Mouse (Mus musculus): ENCODE results near the gene Oprd1. TPM values are rescaled to one million over a fixed set of nuclear protein-coding genes. Genes with fewer than 3 reads are reported as not detected.
A peak's percentile ranks its signal among the peaks of the same experiment; 100 is the strongest.

Gene Oprd1
- polyA plus RNA-seq, 1 experiment, result not detected

GRCm38 (mm10) chr4:132076480-132077405 is 67.5 kb downstream of the Oprd1 start:
- 0 out of 2 replicates have a peak, but pooled peaks cover 3% of the 10 kb centered on the region for H3K4me1 ChIP-seq (ENCODE audit: control insufficient read depth, insufficient read depth, low read length)
- no peak overlapping the region for H3K4me3 ChIP-seq (ENCODE audit: insufficient read depth, low read length)
- H3K27ac ChIP-seq (ENCODE audit: insufficient read depth, low read length), result peak overlapping the region; percentile 39
- TF ChIP-seq CTCF (IDR thresholded peaks at IDR 0.05; ENCODE audit: borderline replicate concordance, insufficient read depth, low read length) (no peak), POLR2A (IDR thresholded peaks at IDR 0.05; ENCODE audit: low read depth, low read length) (no peak)

DNA sequence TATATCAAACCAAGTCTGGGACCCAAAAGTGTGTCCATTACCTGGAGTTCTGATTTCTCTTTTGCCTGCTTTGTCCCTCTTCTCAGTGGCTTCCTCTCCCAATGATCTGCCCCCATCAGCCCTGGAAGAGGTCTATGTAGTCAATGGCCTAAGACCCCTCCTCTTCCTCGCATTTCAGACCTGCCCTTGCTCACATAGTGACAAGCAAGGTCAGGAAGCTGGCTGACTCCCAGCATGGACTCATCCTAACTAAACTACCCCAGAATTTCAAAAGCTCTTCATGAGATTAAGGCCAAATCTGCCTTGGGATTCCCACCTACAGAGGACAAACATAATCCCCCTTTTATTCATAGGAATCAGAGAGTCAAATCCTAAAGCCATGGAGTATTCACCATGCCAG is 68.5 kb downstream of the Oprd1 start:
- TF ChIP-seq POLR2A (IDR thresholded peaks at IDR 0.05; ENCODE audit: low read depth, low read length), result no peak
- TF ChIP-seq CTCF (IDR thresholded peaks at IDR 0.05; ENCODE audit: borderline replicate concordance, insufficient read depth, low read length), result no peak
- Histone ChIP-seq H3K4me1 (ENCODE audit: control insufficient read depth, insufficient read depth, low read length) (0 out of 2 replicates have a peak, but pooled peaks cover 3% of the 10 kb centered on the region), H3K4me3 (ENCODE audit: insufficient read depth, low read length) (no peak overlapping the region)

GRCm38 (mm10) chr4:132074933-132075769 is 69.1 kb downstream of the Oprd1 start, which contains the start of gene Epb41:
TSS of gene Epb41 (minus strand) at chr4:132075321.
- H3K4me1 ChIP-seq (ENCODE audit: control insufficient read depth, insufficient read depth, low read length), result 0 out of 2 replicates have a peak, but pooled peaks cover 3% of the 10 kb centered on the region
- peak; percentile 30; the same call in 1 of the 2 replicates for TF ChIP-seq POLR2A (IDR thresholded peaks at IDR 0.05; ENCODE audit: low read depth, low read length)
- no peak for TF ChIP-seq CTCF (IDR thresholded peaks at IDR 0.05; ENCODE audit: borderline replicate concordance, insufficient read depth, low read length)
- peak within 1 kb of the TSS; percentile 94 for H3K4me3 ChIP-seq (ENCODE audit: insufficient read depth, low read length)
- peak within 1 kb of the TSS; percentile 34; the same call in 1 of the 2 replicates for H3K27ac ChIP-seq (ENCODE audit: insufficient read depth, low read length)

More for the DNA sequence above, 68.5 kb downstream of the Oprd1 start:
- no peak overlapping the region; the same call in 1 of the 2 replicates for H3K27ac ChIP-seq (ENCODE audit: insufficient read depth, low read length)

DNA sequence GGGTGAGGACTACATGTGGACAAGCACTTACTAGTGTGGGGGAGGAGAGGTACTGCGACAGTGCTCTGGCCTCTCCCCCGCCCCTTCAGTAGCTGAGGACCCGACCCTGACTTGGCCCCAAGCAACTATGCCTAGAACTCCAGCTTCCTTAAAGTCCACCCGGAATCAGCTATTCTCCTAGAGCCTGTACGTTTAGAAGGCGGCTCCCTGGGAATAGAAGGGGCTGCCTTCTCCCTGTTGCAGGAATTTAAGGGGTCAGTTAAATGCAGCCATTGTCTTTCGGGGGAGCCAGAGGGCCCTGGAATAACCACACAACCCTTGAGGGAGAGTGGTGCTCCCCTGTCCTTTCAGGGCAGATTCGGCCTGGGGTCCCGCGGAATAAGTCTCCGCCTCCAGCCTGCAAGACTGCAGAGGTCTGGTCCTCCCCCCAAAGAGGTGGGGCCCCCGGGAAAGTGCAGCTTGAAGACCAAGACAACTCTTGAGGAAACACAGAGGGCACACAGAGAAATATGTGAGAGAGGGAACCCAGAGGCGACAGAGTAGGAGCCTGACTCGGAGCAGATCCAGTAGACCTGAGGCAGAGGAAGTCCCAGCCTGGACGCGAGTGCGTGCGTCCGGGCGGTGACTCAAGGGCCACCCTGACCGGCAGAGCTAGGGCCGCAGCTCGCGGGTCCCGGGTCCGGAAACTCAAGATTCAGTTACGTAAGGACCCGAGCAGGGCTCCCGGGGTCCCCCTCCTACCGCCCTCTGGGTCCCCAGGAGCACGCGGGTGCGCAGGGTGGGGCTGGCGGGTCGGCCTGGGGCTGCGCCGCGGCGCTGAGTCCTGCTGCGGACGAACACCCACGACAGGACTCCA is 70.0 kb downstream of the Oprd1 start, which contains the start of gene Gm10300:
Gm10300 (plus strand) TSS at position 621 of the 856 bp plus-strand sequence.
- Histone ChIP-seq H3K4me3 (ENCODE audit: insufficient read depth, low read length) (peak within 1 kb of the TSS; percentile 94), H3K4me1 (ENCODE audit: control insufficient read depth, insufficient read depth, low read length) (0 out of 2 replicates have a peak, but pooled peaks cover 3% of the 10 kb centered on the region), H3K27ac (ENCODE audit: insufficient read depth, low read length) (no peak within 1 kb of the TSS)
- TF ChIP-seq CTCF (IDR thresholded peaks at IDR 0.05; ENCODE audit: borderline replicate concordance, insufficient read depth, low read length) (no peak), POLR2A (IDR thresholded peaks at IDR 0.05; ENCODE audit: low read depth, low read length) (peak; percentile 43)

DNA sequence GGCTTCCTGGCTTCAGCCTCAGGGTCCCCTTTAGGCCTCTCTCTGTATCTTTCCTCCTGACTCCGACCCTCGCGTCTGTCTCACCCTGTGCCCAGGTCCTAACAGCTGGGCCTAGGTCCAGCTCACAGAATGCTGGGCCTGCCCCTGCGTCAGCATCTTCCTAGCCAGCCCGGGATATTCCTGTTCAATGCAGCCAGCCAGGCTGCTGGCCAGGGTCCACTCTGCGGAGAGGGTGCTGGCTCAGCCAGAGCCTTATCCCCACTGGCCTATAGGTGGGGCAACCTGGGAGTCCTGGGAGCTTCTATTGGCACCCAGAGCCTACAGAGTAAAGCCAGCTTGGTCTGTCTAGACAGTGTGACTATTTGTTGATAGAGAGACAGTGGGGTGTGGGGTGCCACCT is 71.3 kb downstream of the Oprd1 start:
- TF ChIP-seq CTCF (IDR thresholded peaks at IDR 0.05; ENCODE audit: borderline replicate concordance, insufficient read depth, low read length), result no peak
- no peak for TF ChIP-seq POLR2A (IDR thresholded peaks at IDR 0.05; ENCODE audit: low read depth, low read length)
- no peak overlapping the region for H3K27ac ChIP-seq (ENCODE audit: insufficient read depth, low read length)
- H3K4me3 ChIP-seq (ENCODE audit: insufficient read depth, low read length), result no peak overlapping the region
- H3K4me1 ChIP-seq (ENCODE audit: control insufficient read depth, insufficient read depth, low read length), result 0 out of 2 replicates have a peak, but pooled peaks cover 3% of the 10 kb centered on the region

DNA sequence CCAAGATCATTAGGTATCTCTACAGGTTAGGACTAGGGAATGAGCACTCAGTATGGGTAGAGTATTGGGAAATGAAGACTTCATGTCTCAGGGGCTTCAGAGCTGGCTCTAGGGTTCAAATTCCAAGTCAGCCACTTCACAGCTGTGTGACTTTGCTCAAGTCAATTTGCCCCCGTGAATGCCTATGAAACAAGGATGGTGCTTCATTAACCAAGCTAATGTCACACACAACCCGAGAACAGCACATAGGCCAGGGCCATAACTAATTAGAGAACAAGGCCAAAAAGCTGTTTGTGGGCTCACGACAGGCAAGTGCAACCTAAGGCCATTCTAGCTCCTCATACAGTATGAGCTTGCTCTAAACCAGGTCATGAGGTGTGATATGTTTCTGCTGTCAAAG is 72.1 kb downstream of the Oprd1 start:
- Histone ChIP-seq H3K4me1 (ENCODE audit: control insufficient read depth, insufficient read depth, low read length) (0 out of 2 replicates have a peak, but pooled peaks cover 3% of the 10 kb centered on the region), H3K27ac (ENCODE audit: insufficient read depth, low read length) (no peak overlapping the region), H3K4me3 (ENCODE audit: insufficient read depth, low read length) (no peak overlapping the region)
- TF ChIP-seq CTCF (IDR thresholded peaks at IDR 0.05; ENCODE audit: borderline replicate concordance, insufficient read depth, low read length) (no peak), POLR2A (IDR thresholded peaks at IDR 0.05; ENCODE audit: low read depth, low read length) (no peak)

DNA sequence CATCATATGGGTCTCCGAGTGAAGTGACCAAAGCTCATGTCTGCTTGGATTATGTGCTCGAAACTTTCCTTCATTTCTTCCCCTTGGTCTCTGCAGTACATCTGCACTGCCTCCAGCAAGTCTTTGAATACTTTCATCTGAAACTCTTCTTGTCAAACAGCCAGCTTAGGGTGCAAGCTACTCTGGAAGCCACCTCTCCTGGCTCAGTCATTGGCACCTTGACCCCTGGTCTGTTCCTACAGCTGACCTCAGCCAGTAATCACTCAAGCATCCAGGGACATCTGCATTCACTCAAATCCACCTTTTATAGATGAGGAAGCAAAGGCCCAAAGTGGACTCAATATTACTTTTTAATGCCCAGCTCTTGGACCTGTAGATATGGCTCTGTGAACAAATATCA is 72.6 kb downstream of the Oprd1 start:
- TF ChIP-seq CTCF (IDR thresholded peaks at IDR 0.05; ENCODE audit: borderline replicate concordance, insufficient read depth, low read length) (no peak), POLR2A (IDR thresholded peaks at IDR 0.05; ENCODE audit: low read depth, low read length) (no peak)
- H3K4me3 ChIP-seq (ENCODE audit: insufficient read depth, low read length), result no peak overlapping the region
- no peak overlapping the region for H3K27ac ChIP-seq (ENCODE audit: insufficient read depth, low read length)
- no peaks in the 10 kb centered on the region for H3K4me1 ChIP-seq (ENCODE audit: control insufficient read depth, insufficient read depth, low read length)

DNA sequence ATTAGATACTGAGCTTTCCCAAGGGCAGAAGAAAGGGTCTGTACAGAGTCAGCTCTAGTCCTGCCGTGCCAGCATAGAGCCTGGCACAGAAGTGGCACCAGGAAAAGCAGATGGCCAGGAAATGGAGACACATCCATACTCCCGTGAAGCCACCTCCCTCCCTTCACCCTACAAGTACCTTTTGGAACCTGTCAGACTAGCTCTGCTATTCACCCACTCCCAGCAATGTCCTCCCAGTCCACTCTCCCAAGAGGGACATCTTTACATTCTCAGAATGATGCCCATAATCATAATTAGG is 76.4 kb downstream of the Oprd1 start:
- Histone ChIP-seq H3K27ac (ENCODE audit: insufficient read depth, low read length) (no peak overlapping the region), H3K4me3 (ENCODE audit: insufficient read depth, low read length) (no peak overlapping the region), H3K4me1 (ENCODE audit: control insufficient read depth, insufficient read depth, low read length) (peaks cover 2% of the 10 kb centered on the region; the same call in 1 of the 2 replicates)
- TF ChIP-seq POLR2A (IDR thresholded peaks at IDR 0.05; ENCODE audit: low read depth, low read length) (no peak), CTCF (IDR thresholded peaks at IDR 0.05; ENCODE audit: borderline replicate concordance, insufficient read depth, low read length) (no peak)

Data from embryonic fibroblast, embryonic 13.5 days (primary cell).